Mouse (Mus musculus): ENCODE measurements around the gene Pias1.

DNA sequence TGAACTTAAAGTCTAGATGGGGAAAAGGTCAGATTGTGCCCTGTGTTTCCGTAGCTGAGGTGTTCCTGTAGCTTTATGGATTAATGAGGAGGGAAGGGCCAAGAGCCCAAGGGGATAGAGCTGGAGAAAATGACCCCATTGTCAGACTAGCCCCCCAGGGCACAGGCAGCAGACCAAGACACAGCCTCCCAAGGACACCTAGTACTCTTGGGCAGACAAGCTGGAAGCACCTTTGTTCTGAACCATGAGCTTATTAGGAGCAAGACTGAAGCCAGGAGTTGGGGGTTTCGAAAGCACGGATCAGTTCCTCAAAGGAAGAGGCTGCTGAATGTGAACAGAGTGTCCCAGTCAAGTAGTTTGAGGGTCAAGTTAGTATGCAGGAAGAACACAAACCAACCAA lies 9.9 kb upstream of the Pias1 start:
- TF ChIP-seq GATA1 (IDR thresholded peaks at IDR 0.05; ENCODE audit: low read depth, low read length) (no peak), TBP (IDR thresholded peaks at IDR 0.05; ENCODE audit: low read depth, low read length) (no peak), CTCF (IDR thresholded peaks at IDR 0.05 in 2 of 3, conservative IDR thresholded peaks at IDR 0.05 in 1 of 3; ENCODE audit: control insufficient read depth in 1 of 3, insufficient read depth in 1 of 3, low read depth in 2 of 3, low read length in 3 of 3, poor library complexity in 1 of 3, severe bottlenecking in 1 of 3) (no peak), ZMIZ1 (IDR thresholded peaks at IDR 0.05; ENCODE audit: low read depth, low read length) (no peak)

All from MEL (cell line).